In genomic region chr10:20214418-20214817, GRCm38 (mm10) we compare ENCODE assay signal across 14 mouse cellular contexts.
"Had no signal": no experiment of that assay in that cellular context is flagged by ENCODE, and none has a peak within 500 bp of the region (broad histone marks: within the 10 kb centered on the region; RNA-seq: fewer than 3 reads in every experiment).

No protein-coding gene starts in this region.

- H3K4me2 ChIP-seq: limb, embryonic 13.5 days; liver, embryonic 13.5 days; lung, embryonic 15.5 days; midbrain, embryonic 11.5 days had no signal

- H3K36me3 ChIP-seq: limb, embryonic 10.5 days; limb, embryonic 13.5 days; liver, embryonic 13.5 days; lung, embryonic 15.5 days had no signal

- H3K9ac ChIP-seq: limb, embryonic 13.5 days; liver, embryonic 13.5 days; lung, embryonic 15.5 days had no signal

- DNase-seq: kidney, adult 18-20 months; kidney, adult 9 months; kidney, postnatal 25 days; liver, embryonic 13.5 days; midbrain, embryonic 14.5 days; thymus, adult 2 months; thymus, postnatal 14 days; thymus, postnatal 4 days had no signal

- H3K27ac ChIP-seq: hindbrain, postnatal 0 days; limb, embryonic 10.5 days; limb, embryonic 13.5 days; liver, embryonic 13.5 days; lung, embryonic 15.5 days had no signal

- H3K4me3 ChIP-seq: limb, embryonic 10.5 days; limb, embryonic 13.5 days; liver, embryonic 13.5 days; lung, embryonic 15.5 days had no signal

- ATAC-seq: hindbrain, postnatal 0 days; inflammation-experienced regulatory T-cells, adult 6 months had no signal

- H3K9me3 ChIP-seq: limb, embryonic 10.5 days; limb, embryonic 13.5 days; liver, embryonic 13.5 days; lung, embryonic 15.5 days had no signal

- H3K27me3 ChIP-seq: limb, embryonic 13.5 days; liver, embryonic 13.5 days; lung, embryonic 15.5 days had no signal

- H3K4me1 ChIP-seq: limb, embryonic 10.5 days; limb, embryonic 13.5 days; liver, embryonic 13.5 days; lung, embryonic 15.5 days had no signal
